Mouse (Mus musculus): ENCODE data around the gene Taok3.

- no peak for TF ChIP-seq GATA1 (IDR thresholded peaks at IDR 0.05; ENCODE audit: borderline replicate concordance, low read length)
- TF ChIP-seq CTCF (IDR thresholded peaks at IDR 0.05; ENCODE audit: low read depth, low read length), result no peak
- no peak for TF ChIP-seq TAL1 (conservative IDR thresholded peaks at IDR 0.05; ENCODE audit: low read depth, low read length)
- no peak for TF ChIP-seq GATA2 (IDR thresholded peaks at IDR 0.05; ENCODE audit: borderline replicate concordance, low read depth, low read length)
- no peak for TF ChIP-seq POLR2AphosphoS5 (IDR thresholded peaks at IDR 0.05; ENCODE audit: insufficient replicate concordance, low read depth, low read length)
Observed at GRCm38 (mm10) chr5:117136570-117136969, 16.6 kb downstream of the Taok3 start.

Measured in G1E (cell line).